Mouse (Mus musculus): ENCODE data around the gene Sms. TPM values are rescaled to one million over a fixed set of nuclear protein-coding genes. Genes with fewer than 3 reads are reported as not detected.

Gene Sms
- polyA plus RNA-seq (2012; rRNA removed) = 3.0 and 3.4 TPM in 2 replicates

GRCm38 (mm10) chrX:157491944-157492726 lies at the start of gene Sms:
Sms (minus strand) TSS chrX:157492287.
- H3K4me1 ChIP-seq (ENCODE audit: control insufficient read depth, insufficient read depth, low read length) = no peaks in the 10 kb centered on the region; the same call in 1 of the 2 replicates
- no peaks in the 10 kb centered on the region for H3K36me3 ChIP-seq (ENCODE audit: control insufficient read depth, insufficient read depth, low read length)
- no peaks in the 10 kb centered on the region for H3K27me3 ChIP-seq (ENCODE audit: control insufficient read depth, insufficient read depth, low read length)
- peak within 1 kb of the TSS; percentile 88 for H3K4me3 ChIP-seq (ENCODE audit: control insufficient read depth, low read depth, low read length)
- TF ChIP-seq POLR2A (IDR thresholded peaks at IDR 0.05; ENCODE audit: control insufficient read depth, low read depth, low read length) = peak; percentile 36; the same call in 1 of the 2 replicates
- TF ChIP-seq CTCF (IDR thresholded peaks at IDR 0.05; ENCODE audit: control insufficient read depth, insufficient read depth, insufficient replicate concordance, low read depth, low read length) = no peak
- peak within 1 kb of the TSS; percentile 75 for H3K27ac ChIP-seq (ENCODE audit: control insufficient read depth, insufficient read depth, low read depth, low read length)

GRCm38 (mm10) chrX:157506400-157506799 lies 14.3 kb upstream of the Sms start:
- TF ChIP-seq CTCF (IDR thresholded peaks at IDR 0.05; ENCODE audit: control insufficient read depth, insufficient read depth, insufficient replicate concordance, low read depth, low read length) (no peak), POLR2A (IDR thresholded peaks at IDR 0.05; ENCODE audit: control insufficient read depth, low read depth, low read length) (no peak)
- Histone ChIP-seq H3K4me3 (ENCODE audit: control insufficient read depth, low read depth, low read length) (no peak overlapping the region), H3K4me1 (ENCODE audit: control insufficient read depth, insufficient read depth, low read length) (no peaks in the 10 kb centered on the region), H3K27me3 (ENCODE audit: control insufficient read depth, insufficient read depth, low read length) (no peaks in the 10 kb centered on the region), H3K36me3 (ENCODE audit: control insufficient read depth, insufficient read depth, low read length) (no peaks in the 10 kb centered on the region), H3K27ac (ENCODE audit: control insufficient read depth, insufficient read depth, low read depth, low read length) (no peak overlapping the region)

GRCm38 (mm10) chrX:157504506-157504905 lies 12.4 kb upstream of the Sms start:
- no peaks in the 10 kb centered on the region for H3K27me3 ChIP-seq (ENCODE audit: control insufficient read depth, insufficient read depth, low read length)
- H3K4me1 ChIP-seq (ENCODE audit: control insufficient read depth, insufficient read depth, low read length) = no peaks in the 10 kb centered on the region
- TF ChIP-seq CTCF (IDR thresholded peaks at IDR 0.05; ENCODE audit: control insufficient read depth, insufficient read depth, insufficient replicate concordance, low read depth, low read length) (no peak), POLR2A (IDR thresholded peaks at IDR 0.05; ENCODE audit: control insufficient read depth, low read depth, low read length) (no peak)
- no peaks in the 10 kb centered on the region for H3K36me3 ChIP-seq (ENCODE audit: control insufficient read depth, insufficient read depth, low read length)
- H3K4me3 ChIP-seq (ENCODE audit: control insufficient read depth, low read depth, low read length) = no peak overlapping the region
- H3K27ac ChIP-seq (ENCODE audit: control insufficient read depth, insufficient read depth, low read depth, low read length) = no peak overlapping the region

GRCm38 (mm10) chrX:157501871-157502270 lies 9.8 kb upstream of the Sms start:
- Histone ChIP-seq H3K4me3 (ENCODE audit: control insufficient read depth, low read depth, low read length) (no peak overlapping the region), H3K36me3 (ENCODE audit: control insufficient read depth, insufficient read depth, low read length) (no peaks in the 10 kb centered on the region), H3K27ac (ENCODE audit: control insufficient read depth, insufficient read depth, low read depth, low read length) (no peak overlapping the region), H3K4me1 (ENCODE audit: control insufficient read depth, insufficient read depth, low read length) (no peaks in the 10 kb centered on the region), H3K27me3 (ENCODE audit: control insufficient read depth, insufficient read depth, low read length) (no peaks in the 10 kb centered on the region)
- TF ChIP-seq POLR2A (IDR thresholded peaks at IDR 0.05; ENCODE audit: control insufficient read depth, low read depth, low read length) (no peak), CTCF (IDR thresholded peaks at IDR 0.05; ENCODE audit: control insufficient read depth, insufficient read depth, insufficient replicate concordance, low read depth, low read length) (no peak)

GRCm38 (mm10) chrX:157500004-157500403 lies 7.9 kb upstream of the Sms start:
- H3K4me3 ChIP-seq (ENCODE audit: control insufficient read depth, low read depth, low read length) = no peak overlapping the region
- H3K36me3 ChIP-seq (ENCODE audit: control insufficient read depth, insufficient read depth, low read length) = no peaks in the 10 kb centered on the region
- H3K4me1 ChIP-seq (ENCODE audit: control insufficient read depth, insufficient read depth, low read length) = no peaks in the 10 kb centered on the region
- H3K27me3 ChIP-seq (ENCODE audit: control insufficient read depth, insufficient read depth, low read length) = no peaks in the 10 kb centered on the region
- no peak overlapping the region for H3K27ac ChIP-seq (ENCODE audit: control insufficient read depth, insufficient read depth, low read depth, low read length)
- TF ChIP-seq POLR2A (IDR thresholded peaks at IDR 0.05; ENCODE audit: control insufficient read depth, low read depth, low read length) (no peak), CTCF (IDR thresholded peaks at IDR 0.05; ENCODE audit: control insufficient read depth, insufficient read depth, insufficient replicate concordance, low read depth, low read length) (no peak)

GRCm38 (mm10) chrX:157493159-157493558 lies 1.1 kb upstream of the Sms start:
- Histone ChIP-seq H3K27me3 (ENCODE audit: control insufficient read depth, insufficient read depth, low read length) (no peaks in the 10 kb centered on the region), H3K36me3 (ENCODE audit: control insufficient read depth, insufficient read depth, low read length) (no peaks in the 10 kb centered on the region), H3K27ac (ENCODE audit: control insufficient read depth, insufficient read depth, low read depth, low read length) (no peak overlapping the region), H3K4me1 (ENCODE audit: control insufficient read depth, insufficient read depth, low read length) (no peaks in the 10 kb centered on the region; the same call in 1 of the 2 replicates), H3K4me3 (ENCODE audit: control insufficient read depth, low read depth, low read length) (no peak overlapping the region)
- TF ChIP-seq POLR2A (IDR thresholded peaks at IDR 0.05; ENCODE audit: control insufficient read depth, low read depth, low read length) (no peak), CTCF (IDR thresholded peaks at IDR 0.05; ENCODE audit: control insufficient read depth, insufficient read depth, insufficient replicate concordance, low read depth, low read length) (no peak)

GRCm38 (mm10) chrX:157491145-157491935 lies 747 bp downstream of the Sms start:
- no peaks in the 10 kb centered on the region for H3K27me3 ChIP-seq (ENCODE audit: control insufficient read depth, insufficient read depth, low read length)
- no peaks in the 10 kb centered on the region for H3K36me3 ChIP-seq (ENCODE audit: control insufficient read depth, insufficient read depth, low read length)
- H3K27ac ChIP-seq (ENCODE audit: control insufficient read depth, insufficient read depth, low read depth, low read length) = peak overlapping the region; percentile 75
- no peaks in the 10 kb centered on the region; the same call in 1 of the 2 replicates for H3K4me1 ChIP-seq (ENCODE audit: control insufficient read depth, insufficient read depth, low read length)
- TF ChIP-seq POLR2A (IDR thresholded peaks at IDR 0.05; ENCODE audit: control insufficient read depth, low read depth, low read length) = no peak
- TF ChIP-seq CTCF (IDR thresholded peaks at IDR 0.05; ENCODE audit: control insufficient read depth, insufficient read depth, insufficient replicate concordance, low read depth, low read length) = no peak
- H3K4me3 ChIP-seq (ENCODE audit: control insufficient read depth, low read depth, low read length) = peak overlapping the region; percentile 88

Data from testis, adult 2 months (tissue).